Mouse (Mus musculus) skeletal muscle tissue, adult 2 months (tissue): Measurements from ENCODE around the gene Tcerg1l.

Experiments
- DNase-seq: peaks from one replicate; pipeline ENCODE4 v3.0.0-alpha.2; 2012; ENCODE audit warnings: low read depth, low spot score

The Tcerg1l gene

GRCm38 (mm10) chr7:138397485-138398181, at the start of gene Tcerg1l:
TSS of gene Tcerg1l (minus strand) at chr7:138397730.
- DNase-seq = no peak

GRCm38 (mm10) chr7:138442096-138442495, 44.6 kb upstream of the Tcerg1l start:
- DNase-seq = no peak

DNA sequence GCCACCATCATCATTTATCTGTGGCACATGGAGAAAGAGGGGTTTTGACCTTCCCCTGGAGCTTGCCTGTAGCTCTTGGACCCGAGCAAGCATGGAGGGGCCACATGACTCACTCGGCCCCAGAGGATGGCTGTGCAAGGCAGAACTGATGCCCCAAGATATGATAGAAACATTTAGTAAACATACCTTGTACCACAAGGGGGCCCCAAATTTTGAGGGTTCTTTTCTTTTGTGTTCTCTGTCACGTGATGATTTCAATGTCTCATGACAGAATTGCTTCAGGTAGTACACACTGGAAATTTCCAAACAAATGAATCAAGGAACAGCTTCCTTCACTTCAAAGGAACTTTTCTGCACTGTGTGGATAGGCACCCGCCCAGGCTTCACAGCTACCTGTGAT, 35.0 kb upstream of the Tcerg1l start:
- no peak for DNase-seq

GRCm38 (mm10) chr7:138431456-138431855, 33.9 kb upstream of the Tcerg1l start:
- DNase-seq = no peak

DNA sequence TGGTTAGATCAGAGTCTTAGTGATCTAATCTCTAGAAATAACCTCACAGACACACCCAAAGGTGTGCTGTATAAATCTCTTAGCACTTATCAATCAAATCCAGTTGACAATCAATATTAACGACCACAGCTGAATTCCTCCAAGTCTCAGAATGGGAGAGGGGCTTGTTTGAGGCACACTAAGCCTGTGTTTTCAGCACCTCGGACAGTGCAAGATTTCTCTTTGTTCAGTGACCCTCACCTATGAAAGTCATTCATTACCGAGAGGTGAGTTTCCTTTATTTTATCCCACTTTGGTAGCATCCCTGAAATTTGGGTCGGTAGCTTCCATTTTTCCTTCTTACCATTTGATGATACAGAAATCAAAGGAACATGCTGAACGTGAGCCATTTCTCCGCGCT, 32.4 kb upstream of the Tcerg1l start:
- DNase-seq = no peak

- DNase-seq = no peak
These were observed 31.3 kb upstream of the Tcerg1l start for GRCm38 (mm10) chr7:138428826-138429225.

- no peak for DNase-seq
These were observed 29.9 kb upstream of the Tcerg1l start for GRCm38 (mm10) chr7:138427441-138427840.

DNA sequence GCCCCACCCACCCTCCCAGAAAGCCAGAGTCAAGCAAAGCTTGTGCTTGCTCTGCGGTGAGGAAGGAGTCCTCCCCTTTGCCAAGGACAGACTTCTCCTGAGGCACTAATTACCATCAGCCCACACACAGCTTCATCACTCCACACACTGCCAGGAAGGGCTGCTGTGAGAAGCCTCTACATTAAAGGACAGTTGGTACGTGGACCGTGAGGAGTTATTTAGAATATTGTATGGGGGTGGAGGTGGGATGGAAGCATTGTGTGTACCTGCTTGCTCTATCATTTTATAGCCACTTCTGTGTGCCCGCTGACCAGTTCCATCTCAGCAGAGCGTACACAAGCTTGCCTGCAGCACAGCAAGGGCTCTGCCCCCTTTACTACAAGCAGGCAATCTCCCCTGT, 16.0 kb upstream of the Tcerg1l start:
- no peak for DNase-seq

GRCm38 (mm10) chr7:138401641-138402040, 4.1 kb upstream of the Tcerg1l start:
- no peak for DNase-seq

- DNase-seq = no peak
These were observed 3.2 kb upstream of the Tcerg1l start for GRCm38 (mm10) chr7:138400506-138401272.

GRCm38 (mm10) chr7:138398182-138398793, 758 bp upstream of the Tcerg1l start:
- peak; percentile 20 for DNase-seq

- no peak for DNase-seq
These were observed 556 bp downstream of the Tcerg1l start for GRCm38 (mm10) chr7:138396863-138397484.

DNA sequence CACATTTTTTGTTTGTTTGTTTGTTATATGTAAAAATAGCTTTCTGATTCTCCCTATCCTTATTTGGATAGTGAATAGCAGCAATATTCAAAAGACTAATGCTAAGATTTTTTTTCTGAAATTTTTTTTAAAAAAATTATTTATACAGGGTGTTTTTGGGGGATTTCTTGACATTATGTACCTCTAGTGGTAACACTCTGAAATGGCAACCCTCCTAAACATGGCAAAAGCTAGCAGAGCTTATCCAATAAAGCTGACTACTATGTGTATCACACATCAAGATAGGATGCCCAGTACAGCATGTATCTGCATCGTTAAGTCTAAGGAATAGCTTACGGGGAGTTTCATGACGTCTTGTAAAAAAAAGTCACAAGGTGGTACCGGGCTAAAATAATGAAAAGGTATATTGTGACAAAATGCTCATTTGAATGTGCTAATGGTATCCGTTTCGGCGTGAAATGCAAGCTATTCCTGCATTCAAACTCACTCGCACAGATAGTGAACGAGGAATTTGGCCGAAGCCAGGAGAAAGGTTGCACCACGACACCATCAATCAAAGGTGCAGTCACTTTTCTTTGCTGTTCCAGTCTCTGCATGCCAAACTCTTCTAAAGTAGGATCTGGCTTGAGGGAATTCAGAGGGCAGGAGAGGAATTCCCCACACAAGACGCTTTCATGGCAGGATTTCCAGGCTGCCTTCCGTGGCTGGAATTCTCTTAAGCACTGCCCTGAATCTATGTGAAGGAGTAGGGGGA, 1.2 kb downstream of the Tcerg1l start:
- no peak for DNase-seq

GRCm38 (mm10) chr7:138389941-138390340, 7.6 kb downstream of the Tcerg1l start:
- no peak for DNase-seq

DNA sequence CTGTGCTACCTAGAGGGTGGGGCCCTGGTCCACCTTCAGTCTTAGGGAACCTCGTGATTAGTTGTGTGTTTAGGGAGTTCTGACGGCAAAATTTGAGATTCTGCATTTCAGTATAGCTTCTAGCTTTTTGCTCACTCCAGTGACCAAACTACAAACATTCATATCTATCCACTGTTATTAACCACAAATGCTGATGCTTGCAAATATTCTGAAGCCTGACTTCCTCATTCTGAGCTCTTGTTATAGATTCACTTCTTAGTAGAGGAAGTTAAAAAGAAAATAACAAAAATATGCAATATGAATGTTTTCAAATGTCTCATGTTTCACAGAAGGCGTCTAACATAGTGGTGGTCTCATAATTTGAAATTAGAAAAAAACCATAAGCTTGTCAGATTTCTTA, 8.5 kb downstream of the Tcerg1l start:
- DNase-seq = peak; percentile 6

DNA sequence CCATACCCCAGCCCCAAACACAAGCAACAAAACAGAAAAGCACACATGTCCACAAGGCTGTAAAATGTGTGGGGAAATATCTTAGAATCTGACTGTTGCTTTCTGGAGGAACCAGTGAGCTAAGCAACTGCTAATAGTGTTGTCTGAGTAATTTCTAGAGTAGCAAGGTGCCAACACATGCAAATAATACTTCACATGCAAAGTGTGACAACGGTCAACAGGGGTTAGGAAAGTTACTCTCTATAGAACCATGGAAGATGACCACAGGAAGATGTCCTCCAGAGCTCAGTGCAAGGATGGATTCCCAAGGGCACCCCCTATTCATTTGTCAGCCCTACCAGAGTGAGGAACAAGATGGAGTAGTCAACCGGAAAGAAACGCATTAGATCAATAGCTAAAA, 18.3 kb downstream of the Tcerg1l start:
- DNase-seq = no peak

- no peak for DNase-seq
These were observed 19.0 kb downstream of the Tcerg1l start for GRCm38 (mm10) chr7:138378546-138378945.

DNA sequence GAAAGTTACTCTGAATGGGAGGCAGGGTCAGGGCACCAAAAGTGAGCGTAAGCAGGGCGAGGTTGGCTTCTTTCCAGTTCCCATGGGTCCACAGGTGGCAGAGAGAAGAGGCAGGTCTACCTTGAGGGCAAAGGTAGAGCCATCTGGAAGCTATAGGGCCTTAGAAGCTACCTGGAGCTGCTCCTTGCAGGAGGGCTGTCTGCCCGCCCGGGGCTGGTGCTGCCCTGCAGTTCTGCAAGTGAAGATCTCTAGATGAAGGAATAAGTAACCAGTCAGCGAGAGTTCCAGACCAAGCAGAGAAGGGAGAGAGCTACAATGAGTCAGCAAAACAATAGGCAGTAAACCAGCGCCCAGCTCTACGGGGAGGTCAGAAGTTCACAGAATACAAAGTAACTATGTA, 22.0 kb downstream of the Tcerg1l start:
- DNase-seq = no peak

GRCm38 (mm10) chr7:138374376-138374775, 23.2 kb downstream of the Tcerg1l start:
- no peak for DNase-seq

DNA sequence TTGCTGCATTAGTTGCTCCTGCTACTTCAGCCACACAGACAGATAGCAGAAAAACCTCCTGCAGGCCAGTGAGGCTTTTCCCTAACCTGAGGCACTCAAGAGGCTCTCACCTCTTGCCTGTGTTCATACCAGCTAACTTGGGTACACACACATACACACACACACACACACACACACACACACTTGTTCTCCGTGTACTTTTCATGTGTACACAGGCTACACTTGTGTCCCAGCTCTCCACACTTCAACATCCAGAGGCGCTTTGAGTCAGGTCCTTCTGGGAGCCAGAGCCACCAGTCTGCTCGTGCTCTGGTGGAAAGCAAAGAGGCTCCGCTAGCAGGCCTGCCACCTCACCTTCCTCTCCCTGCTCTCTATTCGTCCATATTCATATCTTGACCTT, 24.0 kb downstream of the Tcerg1l start:
- DNase-seq = no peak

DNA sequence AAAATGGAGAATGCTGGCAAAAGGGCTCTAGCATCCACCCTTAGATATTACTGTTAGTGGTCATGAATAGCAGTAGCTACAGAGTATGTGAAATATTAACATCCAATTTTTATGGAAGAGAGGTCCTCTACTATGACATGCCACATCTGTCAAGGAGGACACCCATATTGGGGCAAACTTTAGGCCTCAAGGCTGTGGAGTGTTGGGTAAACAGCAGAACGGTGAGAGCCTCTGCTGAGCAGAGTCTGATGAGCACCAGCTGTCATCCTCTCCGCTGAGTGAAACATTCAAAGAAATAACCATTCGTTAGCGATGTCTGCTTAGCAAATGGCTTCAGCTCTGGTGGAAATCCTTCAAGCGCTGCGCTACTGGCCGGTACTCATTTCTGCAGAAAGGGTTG, 30.0 kb downstream of the Tcerg1l start:
- no peak for DNase-seq

DNA sequence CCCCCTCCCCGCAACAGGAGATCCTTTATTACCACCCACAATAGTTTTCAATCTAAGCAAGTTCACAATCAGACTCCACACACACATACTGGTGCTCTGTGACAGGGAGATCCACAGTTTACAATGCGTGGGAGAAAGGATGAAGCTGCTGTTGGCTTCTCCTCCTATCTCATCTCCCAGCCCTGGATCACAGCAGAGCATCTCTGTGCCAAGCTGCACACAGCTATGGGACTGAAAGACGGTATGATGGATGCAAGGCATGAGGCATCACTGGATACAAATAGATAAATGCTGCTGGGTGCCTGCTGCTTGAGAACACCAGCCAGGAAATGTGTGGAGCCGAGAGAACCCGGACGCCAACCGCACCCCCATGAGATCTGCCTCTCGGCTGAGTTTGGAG, 32.0 kb downstream of the Tcerg1l start:
- DNase-seq = no peak
